Mouse (Mus musculus): ENCODE measurements around the gene Rbm47. TPM values are rescaled to one million over a fixed set of nuclear protein-coding genes. Genes with fewer than 3 reads are reported as not detected.

Gene Rbm47
- polyA plus RNA-seq, 1 experiment from 2014 or later: 0.37 TPM

DNA sequence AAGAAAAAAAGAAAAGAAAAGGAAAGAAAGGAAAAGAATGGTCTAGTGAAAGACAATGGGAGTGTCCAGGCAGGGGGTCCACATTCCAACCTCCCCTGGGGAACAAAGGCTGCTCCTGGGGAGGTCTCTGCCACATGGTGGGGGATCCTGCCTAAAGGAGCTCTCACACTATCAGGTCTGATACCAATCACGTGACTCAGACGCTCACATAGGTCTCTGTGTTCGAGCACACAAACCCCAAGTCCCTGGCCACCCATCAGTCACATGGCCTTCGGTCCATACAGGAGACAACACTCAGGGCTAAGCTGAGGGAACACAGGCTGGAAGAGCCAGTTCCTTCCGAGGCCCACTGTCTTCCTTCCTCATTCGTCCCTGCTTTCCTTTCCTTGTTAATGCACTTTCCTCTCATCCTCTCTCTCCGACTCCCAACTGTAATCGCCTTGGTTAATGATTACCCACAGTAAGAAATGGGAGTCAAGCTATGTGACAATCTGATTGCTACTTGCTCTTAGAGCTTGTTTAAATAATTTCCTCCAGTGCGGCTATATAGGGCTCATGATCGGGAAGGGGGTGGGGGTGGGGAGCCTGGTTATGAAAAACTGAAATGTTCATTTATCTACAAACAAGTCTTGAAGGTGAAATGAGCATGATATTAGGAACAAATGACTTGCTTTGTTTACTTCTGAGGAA, 130.1 kb downstream of the Rbm47 start:
- H3K4me1 ChIP-seq (ENCODE audit: control insufficient read depth, insufficient read depth, low read length): no peaks in the 10 kb centered on the region
- no peak overlapping the region for H3K4me2 ChIP-seq (ENCODE audit: low read depth, low read length)
- ATAC-seq (ENCODE audit: low read depth): no peak
- H3K27ac ChIP-seq (ENCODE audit: low read depth, low read length): no peak overlapping the region
- WGBS: 44% methylated on average over 10 of the region's 10 CpGs
- no peaks in the 10 kb centered on the region for H3K36me3 ChIP-seq (ENCODE audit: control insufficient read depth, insufficient read depth, low read length)
- no peak overlapping the region for H3K4me3 ChIP-seq (ENCODE audit: low read depth, low read length)
- no peaks in the 10 kb centered on the region for H3K9me3 ChIP-seq (ENCODE audit: control insufficient read depth, low read length)
- no peak overlapping the region for H3K9ac ChIP-seq (replicated peaks; ENCODE audit: low read depth, low read length)
- H3K27me3 ChIP-seq (ENCODE audit: control insufficient read depth, insufficient read depth, low read length): no peaks in the 10 kb centered on the region

DNA sequence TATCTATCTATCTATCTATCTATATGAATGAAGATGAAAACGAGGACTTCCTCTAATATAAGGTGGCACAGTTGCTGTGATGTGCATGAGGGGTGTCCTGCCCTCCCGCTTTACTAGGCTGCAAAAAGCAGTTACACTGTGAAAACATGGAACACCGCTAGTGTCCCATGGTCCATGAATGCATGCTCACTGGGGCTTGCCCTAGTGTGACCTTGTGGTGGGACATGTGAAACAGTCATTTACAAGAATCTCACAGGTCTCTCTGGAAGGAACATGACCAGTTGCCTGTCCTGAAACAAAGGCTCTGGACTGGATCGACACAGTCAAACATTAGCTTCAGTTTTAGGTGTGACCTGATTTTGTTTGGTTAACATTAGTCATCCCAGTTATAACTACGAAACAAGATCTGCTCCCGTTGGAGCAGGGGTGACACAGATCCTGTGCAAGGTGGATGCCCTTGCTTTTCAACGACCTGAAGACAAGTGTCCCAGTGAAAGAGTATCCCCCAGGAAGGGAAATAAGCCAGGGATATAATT, 132.1 kb downstream of the Rbm47 start:
- ATAC-seq (ENCODE audit: low read depth): no peak
- 92% methylated on average over 7 of the region's 7 CpGs for WGBS
- no peaks in the 10 kb centered on the region for H3K36me3 ChIP-seq (ENCODE audit: control insufficient read depth, insufficient read depth, low read length)

GRCm38 (mm10) chr5:66039813-66040212, 133.1 kb downstream of the Rbm47 start:
- Histone ChIP-seq H3K9ac (replicated peaks; ENCODE audit: low read depth, low read length) (no peak overlapping the region), H3K27ac (ENCODE audit: low read depth, low read length) (no peak overlapping the region), H3K4me1 (ENCODE audit: control insufficient read depth, insufficient read depth, low read length) (no peaks in the 10 kb centered on the region), H3K36me3 (ENCODE audit: control insufficient read depth, insufficient read depth, low read length) (no peaks in the 10 kb centered on the region), H3K27me3 (ENCODE audit: control insufficient read depth, insufficient read depth, low read length) (no peaks in the 10 kb centered on the region), H3K4me3 (ENCODE audit: low read depth, low read length) (no peak overlapping the region), H3K9me3 (ENCODE audit: control insufficient read depth, low read length) (no peaks in the 10 kb centered on the region), H3K4me2 (ENCODE audit: low read depth, low read length) (no peak overlapping the region)
- 95% methylated on average over 2 of the region's 2 CpGs for WGBS
- no peak for ATAC-seq (ENCODE audit: low read depth)

More for the DNA sequence above, 132.1 kb downstream of the Rbm47 start:
- Histone ChIP-seq H3K27ac (ENCODE audit: low read depth, low read length) (no peak overlapping the region), H3K27me3 (ENCODE audit: control insufficient read depth, insufficient read depth, low read length) (no peaks in the 10 kb centered on the region), H3K4me3 (ENCODE audit: low read depth, low read length) (no peak overlapping the region), H3K4me1 (ENCODE audit: control insufficient read depth, insufficient read depth, low read length) (no peaks in the 10 kb centered on the region), H3K9me3 (ENCODE audit: control insufficient read depth, low read length) (no peaks in the 10 kb centered on the region), H3K4me2 (ENCODE audit: low read depth, low read length) (no peak overlapping the region), H3K9ac (replicated peaks; ENCODE audit: low read depth, low read length) (no peak overlapping the region)

- no peaks in the 10 kb centered on the region for H3K27me3 ChIP-seq (ENCODE audit: control insufficient read depth, insufficient read depth, low read length)
- 78% methylated on average over 6 of the region's 6 CpGs for WGBS
- H3K27ac ChIP-seq (ENCODE audit: low read depth, low read length): no peak overlapping the region
- no peaks in the 10 kb centered on the region for H3K9me3 ChIP-seq (ENCODE audit: control insufficient read depth, low read length)
- H3K36me3 ChIP-seq (ENCODE audit: control insufficient read depth, insufficient read depth, low read length): no peaks in the 10 kb centered on the region
- no peak overlapping the region for H3K9ac ChIP-seq (replicated peaks; ENCODE audit: low read depth, low read length)
- ATAC-seq (ENCODE audit: low read depth): no peak
- H3K4me1 ChIP-seq (ENCODE audit: control insufficient read depth, insufficient read depth, low read length): no peaks in the 10 kb centered on the region
- no peak overlapping the region for H3K4me2 ChIP-seq (ENCODE audit: low read depth, low read length)
- H3K4me3 ChIP-seq (ENCODE audit: low read depth, low read length): no peak overlapping the region
These were observed 135.9 kb downstream of the Rbm47 start for GRCm38 (mm10) chr5:66037066-66037465.

DNA sequence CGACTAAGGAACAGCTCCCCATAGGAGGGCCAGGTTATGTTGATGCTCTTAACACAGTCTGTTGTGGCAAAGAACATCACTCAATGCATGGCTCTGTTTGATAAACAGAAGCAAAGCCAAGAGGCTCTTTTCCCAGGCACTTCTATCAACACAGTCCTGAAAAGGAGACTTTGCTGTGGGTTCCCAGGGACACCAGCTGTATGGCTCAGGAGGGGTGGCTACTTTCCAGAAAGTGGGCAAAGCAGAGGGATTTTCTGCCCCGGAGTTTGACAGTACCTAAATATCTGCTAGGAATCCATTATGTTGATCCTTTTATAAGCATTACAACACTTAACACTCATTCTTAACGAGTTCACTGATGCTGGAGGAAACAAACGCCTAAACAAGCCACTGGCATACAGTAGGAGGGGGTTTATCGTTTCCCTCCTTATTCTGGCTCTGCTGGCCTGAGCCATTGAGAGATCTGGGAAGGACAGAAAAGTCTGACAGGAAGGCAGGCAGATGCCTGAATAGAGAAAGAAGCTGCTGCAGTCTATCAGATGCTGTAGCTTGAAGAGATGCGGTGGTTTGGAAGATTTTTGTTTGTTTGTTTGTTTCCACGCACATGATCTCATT, 136.4 kb downstream of the Rbm47 start:
- ATAC-seq (ENCODE audit: low read depth): no peak
- H3K27ac ChIP-seq (ENCODE audit: low read depth, low read length): no peak overlapping the region
- H3K9me3 ChIP-seq (ENCODE audit: control insufficient read depth, low read length): no peaks in the 10 kb centered on the region
- WGBS: 56% methylated on average over 7 of the region's 7 CpGs
- H3K4me1 ChIP-seq (ENCODE audit: control insufficient read depth, insufficient read depth, low read length): no peaks in the 10 kb centered on the region
- no peaks in the 10 kb centered on the region for H3K27me3 ChIP-seq (ENCODE audit: control insufficient read depth, insufficient read depth, low read length)
- H3K36me3 ChIP-seq (ENCODE audit: control insufficient read depth, insufficient read depth, low read length): no peaks in the 10 kb centered on the region
- H3K4me3 ChIP-seq (ENCODE audit: low read depth, low read length): no peak overlapping the region
- no peak overlapping the region for H3K9ac ChIP-seq (replicated peaks; ENCODE audit: low read depth, low read length)
- no peak overlapping the region for H3K4me2 ChIP-seq (ENCODE audit: low read depth, low read length)

- no peak overlapping the region for H3K27ac ChIP-seq (ENCODE audit: low read depth, low read length)
- H3K4me3 ChIP-seq (ENCODE audit: low read depth, low read length): no peak overlapping the region
- no peak overlapping the region for H3K4me2 ChIP-seq (ENCODE audit: low read depth, low read length)
- no peaks in the 10 kb centered on the region for H3K36me3 ChIP-seq (ENCODE audit: control insufficient read depth, insufficient read depth, low read length)
- no peaks in the 10 kb centered on the region for H3K4me1 ChIP-seq (ENCODE audit: control insufficient read depth, insufficient read depth, low read length)
- ATAC-seq (ENCODE audit: low read depth): no peak
- WGBS: 64% methylated on average over 14 of the region's 14 CpGs
- no peak overlapping the region for H3K9ac ChIP-seq (replicated peaks; ENCODE audit: low read depth, low read length)
- H3K9me3 ChIP-seq (ENCODE audit: control insufficient read depth, low read length): no peaks in the 10 kb centered on the region
- H3K27me3 ChIP-seq (ENCODE audit: control insufficient read depth, insufficient read depth, low read length): no peaks in the 10 kb centered on the region
These were observed 138.3 kb downstream of the Rbm47 start for GRCm38 (mm10) chr5:66034375-66035195.

GRCm38 (mm10) chr5:66032826-66033225, 140.1 kb downstream of the Rbm47 start:
- H3K27me3 ChIP-seq (ENCODE audit: control insufficient read depth, insufficient read depth, low read length): no peaks in the 10 kb centered on the region
- no peak overlapping the region for H3K27ac ChIP-seq (ENCODE audit: low read depth, low read length)
- H3K9ac ChIP-seq (replicated peaks; ENCODE audit: low read depth, low read length): no peak overlapping the region
- WGBS: 100% methylated on average over 1 of the region's 1 CpGs
- no peak overlapping the region for H3K4me3 ChIP-seq (ENCODE audit: low read depth, low read length)
- H3K4me1 ChIP-seq (ENCODE audit: control insufficient read depth, insufficient read depth, low read length): no peaks in the 10 kb centered on the region
- H3K4me2 ChIP-seq (ENCODE audit: low read depth, low read length): no peak overlapping the region
- no peak for ATAC-seq (ENCODE audit: low read depth)
- H3K9me3 ChIP-seq (ENCODE audit: control insufficient read depth, low read length): no peaks in the 10 kb centered on the region
- H3K36me3 ChIP-seq (ENCODE audit: control insufficient read depth, insufficient read depth, low read length): no peaks in the 10 kb centered on the region

GRCm38 (mm10) chr5:66031699-66032098, 141.2 kb downstream of the Rbm47 start:
- H3K27ac ChIP-seq (ENCODE audit: low read depth, low read length): no peak overlapping the region

GRCm38 (mm10) chr5:66028232-66028631, 144.7 kb downstream of the Rbm47 start:
- Histone ChIP-seq H3K4me1 (ENCODE audit: control insufficient read depth, insufficient read depth, low read length) (no peaks in the 10 kb centered on the region), H3K9me3 (ENCODE audit: control insufficient read depth, low read length) (no peaks in the 10 kb centered on the region), H3K4me3 (ENCODE audit: low read depth, low read length) (no peak overlapping the region), H3K4me2 (ENCODE audit: low read depth, low read length) (no peak overlapping the region), H3K27me3 (ENCODE audit: control insufficient read depth, insufficient read depth, low read length) (no peaks in the 10 kb centered on the region), H3K9ac (replicated peaks; ENCODE audit: low read depth, low read length) (no peak overlapping the region), H3K27ac (ENCODE audit: low read depth, low read length) (no peak overlapping the region), H3K36me3 (ENCODE audit: control insufficient read depth, insufficient read depth, low read length) (no peaks in the 10 kb centered on the region)
- ATAC-seq (ENCODE audit: low read depth): no peak
- WGBS: 92% methylated on average over 5 of the region's 5 CpGs

More at GRCm38 (mm10) chr5:66031699-66032098, 141.2 kb downstream of the Rbm47 start:
- Histone ChIP-seq H3K4me2 (ENCODE audit: low read depth, low read length) (no peak overlapping the region), H3K9ac (replicated peaks; ENCODE audit: low read depth, low read length) (no peak overlapping the region), H3K36me3 (ENCODE audit: control insufficient read depth, insufficient read depth, low read length) (no peaks in the 10 kb centered on the region), H3K9me3 (ENCODE audit: control insufficient read depth, low read length) (no peaks in the 10 kb centered on the region), H3K4me1 (ENCODE audit: control insufficient read depth, insufficient read depth, low read length) (no peaks in the 10 kb centered on the region), H3K27me3 (ENCODE audit: control insufficient read depth, insufficient read depth, low read length) (no peaks in the 10 kb centered on the region), H3K4me3 (ENCODE audit: low read depth, low read length) (no peak overlapping the region)
- ATAC-seq (ENCODE audit: low read depth): no peak
- 86% methylated on average over 5 of the region's 5 CpGs for WGBS

Measured in neural tube, embryonic 14.5 days (tissue).